Mouse (Mus musculus) heart, adult 9 months (tissue): Measurements from ENCODE around the gene Lipm.

ENCODE experiments used
- DNase-seq, 2 experiments: peaks; one replicate each; pipeline ENCODE4 v3.0.0; 2022; ENCODE audit warnings: low spot score in 2 of 2

Lipm gene

DNA sequence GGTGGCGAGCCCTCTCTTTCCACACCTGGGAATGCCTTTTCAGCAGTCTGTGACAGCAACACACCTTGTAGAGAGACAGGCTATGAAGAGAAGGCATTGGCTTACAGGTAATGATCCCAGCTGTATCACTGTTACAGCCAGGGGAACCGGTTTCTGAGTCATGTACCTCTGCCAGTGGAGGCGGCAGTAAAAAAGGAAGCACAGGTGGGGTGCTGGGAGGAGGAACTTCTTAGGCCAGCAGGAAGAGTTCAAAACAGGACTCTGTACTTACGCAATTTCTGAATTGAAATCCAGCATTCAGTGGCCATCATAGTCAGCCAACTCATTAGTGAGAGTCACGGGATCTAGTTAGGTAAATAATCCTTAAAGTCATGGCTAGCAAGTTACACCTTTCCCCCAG, 65.2 kb downstream of the Lipm start, which contains the start of gene Ankrd22:
TSS of gene Ankrd22 (minus strand) at position 163 of the 400 bp plus-strand sequence.
- DNase-seq: no peak

DNA sequence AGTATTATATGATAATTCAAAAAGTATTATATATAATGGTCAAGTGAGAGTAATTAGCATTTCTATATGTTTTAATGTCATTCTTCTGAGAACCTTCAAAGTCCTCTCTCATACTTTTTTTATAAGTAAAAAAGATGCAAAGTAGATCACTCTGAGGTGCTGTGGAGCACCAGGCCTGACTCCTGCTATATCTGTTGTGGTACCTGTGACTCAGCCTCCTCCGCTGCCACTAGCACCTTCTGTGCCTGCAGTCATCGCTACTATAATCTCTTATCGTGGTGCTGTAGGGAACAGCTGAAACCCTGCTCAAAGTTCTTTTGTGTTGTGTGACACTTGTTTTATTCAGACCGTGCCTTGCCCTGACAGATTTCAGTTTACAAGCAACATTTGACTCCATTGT, 65.7 kb downstream of the Lipm start:
- DNase-seq: no peak

- no peak for DNase-seq
Measured at GRCm38 (mm10) chr19:34167896-34168661, 67.3 kb downstream of the Lipm start.

GRCm38 (mm10) chr19:34169121-34169520, 68.4 kb downstream of the Lipm start:
- DNase-seq: no peak

DNA sequence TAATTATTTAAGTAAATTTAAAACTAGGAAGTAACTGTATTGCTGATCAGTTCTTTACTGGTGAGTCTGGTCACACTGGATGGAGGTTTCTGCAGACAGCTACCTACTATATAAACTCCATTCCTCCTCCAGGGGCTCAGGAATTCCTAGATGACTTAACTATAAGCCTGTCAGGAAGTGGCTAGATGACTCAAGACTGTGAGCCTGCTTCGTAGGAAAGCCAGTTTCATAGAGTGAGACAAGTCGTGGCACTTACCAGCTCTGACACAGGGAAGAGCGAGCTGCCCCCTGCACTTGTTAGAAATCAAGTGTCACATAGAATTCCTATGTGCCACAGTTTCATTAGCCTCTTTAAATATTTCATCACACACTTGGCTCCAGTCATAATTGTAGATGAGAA, 70.4 kb downstream of the Lipm start:
- no peak for DNase-seq
